Mouse (Mus musculus): ENCODE results near the gene Pramef20. TPM values are rescaled to one million over a fixed set of nuclear protein-coding genes. Genes with fewer than 3 reads are reported as not detected.
A peak's percentile ranks its signal among the peaks of the same experiment; 100 is the strongest.
"Not testable (repeated sequence)": the region's sequence is repeated elsewhere in the genome, so short reads cannot be mapped to it uniquely, and the experiment has no call there.

Gene Pramef20
- polyA plus RNA-seq (2016; fragmentation: Nextera tagmentation; extraction: Ambion mirVana), result not detected in 2 replicates

GRCm38 (mm10) chr4:144377911-144378310 is at the start of gene Pramef20:
Gene Pramef20 (minus strand): TSS chr4:144377933.
- no peaks in the 10 kb centered on the region for H3K36me3 ChIP-seq
- H3K4me1 ChIP-seq, result no peaks in the 10 kb centered on the region
- WGBS, result 56% methylated on average over 2 of the region's 2 CpGs
- no peak for DNase-seq (ENCODE audit: low spot score)
- no peaks in the 10 kb centered on the region for H3K9me3 ChIP-seq (replicated peaks)
- no peak within 1 kb of the TSS for H3K4me3 ChIP-seq
- no peak within 1 kb of the TSS for H3K27ac ChIP-seq
- no peaks in the 10 kb centered on the region for H3K27me3 ChIP-seq (ENCODE audit: low read depth, poor library complexity, severe bottlenecking)

GRCm38 (mm10) chr4:144424590-144424989 is 46.9 kb upstream of the Pramef20 start:
- no peaks in the 10 kb centered on the region for H3K36me3 ChIP-seq
- H3K27me3 ChIP-seq (ENCODE audit: low read depth, poor library complexity, severe bottlenecking), result no peaks in the 10 kb centered on the region
- no peaks in the 10 kb centered on the region for H3K4me1 ChIP-seq
- WGBS, result 82% methylated on average over 5 of the region's 5 CpGs
- DNase-seq (ENCODE audit: low spot score), result no peak
- no peak overlapping the region for H3K27ac ChIP-seq
- H3K9me3 ChIP-seq (replicated peaks), result no peaks in the 10 kb centered on the region
- H3K4me3 ChIP-seq, result no peak overlapping the region

GRCm38 (mm10) chr4:144420644-144421043 is 42.9 kb upstream of the Pramef20 start:
- no peaks in the 10 kb centered on the region for H3K4me1 ChIP-seq
- H3K27ac ChIP-seq, result no peak overlapping the region
- H3K27me3 ChIP-seq (ENCODE audit: low read depth, poor library complexity, severe bottlenecking), result no peaks in the 10 kb centered on the region
- no peaks in the 10 kb centered on the region for H3K9me3 ChIP-seq (replicated peaks)
- no peak overlapping the region for H3K4me3 ChIP-seq
- no peaks in the 10 kb centered on the region for H3K36me3 ChIP-seq
- no peak for DNase-seq (ENCODE audit: low spot score)

GRCm38 (mm10) chr4:144408290-144408689 is 30.6 kb upstream of the Pramef20 start, which contains the start of gene Pramef12:
Gene Pramef12 (minus strand): TSS chr4:144408464.
- Histone ChIP-seq H3K4me3 (no peak within 1 kb of the TSS), H3K27me3 (ENCODE audit: low read depth, poor library complexity, severe bottlenecking) (no peaks in the 10 kb centered on the region), H3K9me3 (replicated peaks) (no peaks in the 10 kb centered on the region), H3K4me1 (peaks cover 7% of the 10 kb centered on the region), H3K27ac (no peak within 1 kb of the TSS), H3K36me3 (no peaks in the 10 kb centered on the region)
- no peak for DNase-seq (ENCODE audit: low spot score)
- 81% methylated on average over 9 of the region's 9 CpGs for WGBS

GRCm38 (mm10) chr4:144406261-144406660 is 28.5 kb upstream of the Pramef20 start:
- Histone ChIP-seq H3K27ac (no peak overlapping the region), H3K9me3 (replicated peaks) (no peaks in the 10 kb centered on the region), H3K4me3 (no peak overlapping the region), H3K36me3 (no peaks in the 10 kb centered on the region), H3K27me3 (ENCODE audit: low read depth, poor library complexity, severe bottlenecking) (no peaks in the 10 kb centered on the region), H3K4me1 (peaks cover 7% of the 10 kb centered on the region)
- DNase-seq (ENCODE audit: low spot score), result no peak
- 59% methylated on average over 3 of the region's 3 CpGs for WGBS

- Histone ChIP-seq H3K9me3 (replicated peaks) (no peaks in the 10 kb centered on the region), H3K27me3 (ENCODE audit: low read depth, poor library complexity, severe bottlenecking) (no peaks in the 10 kb centered on the region), H3K4me3 (peak overlapping the region; percentile 50), H3K4me1 (peaks cover 7% of the 10 kb centered on the region), H3K36me3 (no peaks in the 10 kb centered on the region), H3K27ac (peak overlapping the region; percentile 83)
- peak; percentile 71 for DNase-seq (ENCODE audit: low spot score)
- 7% methylated on average over 17 of the region's 17 CpGs for WGBS
These were observed 26.8 kb upstream of the Pramef20 start for GRCm38 (mm10) chr4:144404456-144405086.

GRCm38 (mm10) chr4:144402712-144403111 is 25.0 kb upstream of the Pramef20 start:
- DNase-seq (ENCODE audit: low spot score), result no peak
- Histone ChIP-seq H3K4me1 (peaks cover 7% of the 10 kb centered on the region), H3K36me3 (no peaks in the 10 kb centered on the region), H3K27ac (no peak overlapping the region), H3K9me3 (replicated peaks) (no peaks in the 10 kb centered on the region), H3K27me3 (ENCODE audit: low read depth, poor library complexity, severe bottlenecking) (no peaks in the 10 kb centered on the region), H3K4me3 (no peak overlapping the region)
- 72% methylated on average over 4 of the region's 4 CpGs for WGBS

- Histone ChIP-seq H3K9me3 (replicated peaks) (no peaks in the 10 kb centered on the region), H3K4me3 (no peak overlapping the region)
- 33% methylated on average over 3 of the region's 3 CpGs for WGBS
These were observed 18.6 kb upstream of the Pramef20 start for GRCm38 (mm10) chr4:144396316-144396715.

GRCm38 (mm10) chr4:144357642-144358041 is 20.1 kb downstream of the Pramef20 start, which contains the start of gene Gm13119:
Gene Gm13119 (plus strand): TSS chr4:144357942.
- H3K9me3 ChIP-seq (replicated peaks); H3K4me3 ChIP-seq; H3K4me1 ChIP-seq; DNase-seq (ENCODE audit: low spot score); H3K27me3 ChIP-seq (ENCODE audit: low read depth, poor library complexity, severe bottlenecking); H3K27ac ChIP-seq; H3K36me3 ChIP-seq: not testable (repeated sequence)
- WGBS, result 86% methylated on average over 3 of the region's 3 CpGs

More at GRCm38 (mm10) chr4:144396316-144396715, 18.6 kb upstream of the Pramef20 start:
- Histone ChIP-seq H3K36me3 (no peaks in the 10 kb centered on the region), H3K4me1 (no peaks in the 10 kb centered on the region), H3K27me3 (ENCODE audit: low read depth, poor library complexity, severe bottlenecking) (no peaks in the 10 kb centered on the region), H3K27ac (no peak overlapping the region)
- no peak for DNase-seq (ENCODE audit: low spot score)

GRCm38 (mm10) chr4:144335856-144336255 is 41.9 kb downstream of the Pramef20 start:
- not testable (repeated sequence) for H3K27me3 ChIP-seq (ENCODE audit: low read depth, poor library complexity, severe bottlenecking); H3K4me3 ChIP-seq; DNase-seq (ENCODE audit: low spot score); H3K36me3 ChIP-seq; H3K27ac ChIP-seq; H3K9me3 ChIP-seq (replicated peaks); H3K4me1 ChIP-seq
- WGBS, result 94% methylated on average over 3 of the region's 3 CpGs

- H3K27me3 ChIP-seq (ENCODE audit: low read depth, poor library complexity, severe bottlenecking); H3K9me3 ChIP-seq (replicated peaks); H3K4me3 ChIP-seq; H3K27ac ChIP-seq; H3K4me1 ChIP-seq; DNase-seq (ENCODE audit: low spot score); H3K36me3 ChIP-seq: not testable (repeated sequence)
- WGBS, result 65% methylated on average over 4 of the region's 4 CpGs
These were observed 47.8 kb downstream of the Pramef20 start, which contains the start of gene Gm13128 for GRCm38 (mm10) chr4:144329949-144330348. Gene Gm13128 (plus strand): TSS chr4:144330249.

Measured in limb, embryonic 10.5 days (tissue).